Mouse (Mus musculus) left cerebral cortex, postnatal 10 days (tissue): ENCODE results near the gene 4933427D14Rik. TPM values are rescaled to one million over a fixed set of nuclear protein-coding genes. Genes with fewer than 3 reads are reported as not detected.

ENCODE experiments used
- DNase-seq, 2 experiments: peaks; one replicate each; pipeline ENCODE4 v3.0.0; 2021 to 2022; ENCODE audit warnings: low spot score in 2 of 2, mixed read lengths in 1 of 2; ENCODE audit errors: extremely low spot score in 1 of 2
- intact Hi-C: fragments of 180-260 bp; cut with DNase I; formaldehyde crosslinking; loops from one replicate; pipeline ENCODE4 v1.15.1; 2025
- total RNA-seq, 2 experiments: library from RNA; stranded (reverse); gene quantifications; 2 replicates each; pipeline ENCODE4 v1.2.3; 2021

The 4933427D14Rik gene
- total RNA-seq, 2 experiments from 2014 or later: 30.1 to 32.5 TPM

- intact Hi-C loops: no loop called here
- DNase-seq: no peak
Observed at GRCm38 (mm10) chr11:72129032-72129894, 78.0 kb downstream of the 4933427D14Rik start.

DNA sequence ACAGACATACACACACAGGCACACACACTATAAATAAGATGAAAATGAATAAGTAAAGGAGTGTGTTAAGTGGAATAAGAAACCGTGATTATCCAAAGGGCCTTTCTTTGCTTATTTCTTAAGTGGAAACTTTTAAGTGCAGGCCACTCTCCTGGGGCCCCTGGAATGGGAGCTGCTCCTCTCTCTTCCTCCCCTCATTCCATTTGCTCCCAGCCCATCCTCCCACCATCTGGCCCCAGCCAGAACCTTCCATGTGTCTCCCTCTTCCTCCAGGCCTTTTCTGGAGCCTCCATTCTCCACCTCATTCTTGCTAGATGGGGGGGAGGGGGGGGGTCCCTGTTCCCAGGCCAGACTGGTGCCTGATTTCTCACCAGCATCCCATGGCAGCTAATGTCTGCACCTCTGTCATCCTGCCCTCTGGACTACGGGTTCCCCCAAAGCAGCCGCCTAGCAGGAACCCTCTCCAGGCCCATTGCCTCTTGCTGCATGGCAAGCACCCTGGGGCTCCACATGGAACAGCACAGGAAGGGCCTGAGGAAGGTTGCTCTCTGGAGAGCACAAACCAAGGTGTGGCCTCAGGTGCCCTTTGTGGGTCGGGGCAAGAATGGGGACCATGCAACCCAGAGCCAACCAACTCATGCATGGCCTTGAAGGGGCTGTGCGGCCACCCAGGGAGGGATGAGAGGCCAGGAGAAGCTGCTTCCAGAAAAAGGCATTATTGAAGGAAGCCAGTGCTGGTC lies 79.6 kb downstream of the 4933427D14Rik start:
- intact Hi-C loops: no loop called here
- DNase-seq: no peak

- no peak for DNase-seq
- intact Hi-C loops: no loop called here
Observed at GRCm38 (mm10) chr11:72125781-72126180, 81.5 kb downstream of the 4933427D14Rik start.

- DNase-seq: no peak
- intact Hi-C loops: no loop called here
Observed at GRCm38 (mm10) chr11:72123531-72123930, 83.7 kb downstream of the 4933427D14Rik start.

GRCm38 (mm10) chr11:72120354-72120753 lies 86.9 kb downstream of the 4933427D14Rik start:
- intact Hi-C loops: no loop called here
- no peak for DNase-seq

GRCm38 (mm10) chr11:72118630-72119029 lies 88.6 kb downstream of the 4933427D14Rik start:
- DNase-seq: no peak

DNA sequence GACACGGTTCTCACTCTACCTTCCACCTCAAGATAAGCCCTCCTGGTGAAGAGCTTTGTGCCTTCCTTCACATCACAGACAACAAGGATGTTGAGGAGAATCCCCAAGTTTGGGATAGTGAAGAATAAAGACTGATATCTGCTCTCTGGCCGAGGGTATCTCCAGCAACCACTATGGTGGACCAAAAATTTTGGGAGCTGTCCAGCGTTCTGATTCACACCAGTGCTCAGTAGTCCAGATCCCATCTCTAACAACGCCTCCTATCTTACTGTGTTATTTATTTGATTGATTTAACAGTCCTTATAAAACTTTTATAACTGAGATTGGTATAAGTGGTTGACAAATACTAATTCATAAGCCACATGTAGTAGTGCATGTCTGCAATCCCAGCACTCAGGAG lies 94.0 kb downstream of the 4933427D14Rik start:
- intact Hi-C loops: no loop called here
- DNase-seq: no peak

More at GRCm38 (mm10) chr11:72118630-72119029, 88.6 kb downstream of the 4933427D14Rik start:
- intact Hi-C loops: no loop called here

GRCm38 (mm10) chr11:72110726-72111125 lies 96.5 kb downstream of the 4933427D14Rik start:
- no peak for DNase-seq
- intact Hi-C loops: no loop called here

GRCm38 (mm10) chr11:72104223-72104622 lies 103.0 kb downstream of the 4933427D14Rik start:
- intact Hi-C loops: no loop called here
- no peak for DNase-seq

Other genes with a start within 250 kb of the 4933427D14Rik start
- gene Aipl1, start 169.9 kb downstream of the 4933427D14Rik start, total RNA-seq: under 1 TPM in 1 of 2 experiments, not detected in 1; 0.24 TPM
- 1 to 10 TPM; 2.8 to 3.7 TPM for gene Pimreg, start 165.4 kb downstream of the 4933427D14Rik start, total RNA-seq
- gene Pitpnm3, start 71.7 kb downstream of the 4933427D14Rik start, total RNA-seq: 10 to 100 TPM; 44.4 to 46.3 TPM
- gene Gm43951, start 619 bp downstream of the 4933427D14Rik start, total RNA-seq: 10 to 100 TPM; 12.1 to 13.7 TPM
- gene Txndc17, start 88 bp upstream of the 4933427D14Rik start, total RNA-seq: 10 to 100 TPM; 43.4 to 46.1 TPM
- gene Med31, start 8.1 kb upstream of the 4933427D14Rik start, total RNA-seq: 10 to 100 TPM; 14.7 to 15.7 TPM
- 10 to 100 TPM; 16.4 to 19.8 TPM for gene Slc13a5, start 59.8 kb upstream of the 4933427D14Rik start, total RNA-seq
- 1 to 10 TPM; 1.3 to 1.4 TPM for gene Xaf1, start 94.2 kb upstream of the 4933427D14Rik start, total RNA-seq
- not detected for gene Fbxo39, start 107.0 kb upstream of the 4933427D14Rik start, total RNA-seq
- 1 to 10 TPM in 1 of 2 experiments, under 1 TPM in 1; 0.99 to 1.2 TPM for gene Tekt1, start 155.0 kb upstream of the 4933427D14Rik start, total RNA-seq
- gene Smtnl2, start 204.3 kb upstream of the 4933427D14Rik start, total RNA-seq: 1 to 10 TPM; 1.7 to 1.8 TPM
- gene Ggt6, start 228.1 kb upstream of the 4933427D14Rik start, total RNA-seq: not detected
- gene Mybbp1a, start 233.9 kb upstream of the 4933427D14Rik start, total RNA-seq: 10 to 100 TPM; 52.8 to 55.9 TPM